ENCODE assay signal across 27 mouse cellular contexts in the genomic region with DNA sequence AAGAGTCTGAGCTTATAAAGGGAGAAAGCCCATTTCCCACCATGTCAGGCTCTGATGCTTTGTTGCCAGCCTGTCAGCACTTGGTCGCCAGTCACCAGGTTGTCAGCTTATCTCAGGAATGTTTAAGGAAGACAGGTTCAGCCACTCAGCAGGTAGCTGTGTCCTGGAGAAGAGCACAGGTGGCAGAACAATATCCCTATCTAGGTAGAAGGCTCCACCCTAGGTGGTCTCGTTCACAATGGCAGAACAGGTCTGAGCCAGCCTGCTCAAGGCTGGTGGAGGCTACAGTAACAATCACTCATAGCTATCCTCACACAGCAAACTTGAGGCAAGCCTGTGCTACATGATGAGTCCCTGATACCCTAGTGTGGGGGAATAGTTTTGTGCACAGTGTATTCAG. TPM values are rescaled to one million over a fixed set of nuclear protein-coding genes. Genes with fewer than 3 reads are reported as not detected.
A peak's percentile ranks its signal among the peaks of the same experiment; 100 is the strongest.
DNase-seq lines count a peak whose midpoint lies in the region; ATAC-seq lines count a peak whose summit lies in the region.
"Had no signal": no experiment of that assay in that cellular context is flagged by ENCODE, and none has a peak within 500 bp of the region (broad histone marks: within the 10 kb centered on the region; RNA-seq: fewer than 3 reads in every experiment).

No protein-coding gene starts in this region.

- H3K4me1 ChIP-seq in midbrain, embryonic 10.5 days, result no peaks in the 10 kb centered on the region
- H3K4me1 ChIP-seq in forebrain, embryonic 10.5 days, result no peaks in the 10 kb centered on the region

- peak; percentile 69 for DNase-seq in heart, adult 11 months
- no peak for DNase-seq in heart, postnatal 10 days
- DNase-seq in ES-CJ7 (ENCODE audit: low read depth, low spot score) (peak; percentile 31), R1 (ENCODE audit: low read depth, low spot score) (peak; percentile 55), ZHBTc4 (ENCODE audit: low read depth, low spot score) (peak; percentile 51)
- no peak for DNase-seq in midbrain, embryonic 10.5 days (ENCODE audit: low spot score)
- DNase-seq in forebrain, embryonic 10.5 days (ENCODE audit: extremely low spot score, low spot score), result no peak
- DNase-seq: adrenal gland, adult 2 months; adrenal gland, adult 8-10 months; adrenal gland, postnatal 10 days; adrenal gland, postnatal 14 days; adrenal gland, postnatal 25 days; adrenal gland, postnatal 36 days; B cell, adult 2 months; cerebellum, adult 11 months; cerebellum, adult 11-12 months; cerebellum, adult 18-20 months; cerebellum, adult 2 months; cerebellum, adult 8-10 months had no signal

- H3K36me3 ChIP-seq in midbrain, embryonic 10.5 days, result peaks cover 36% of the 10 kb centered on the region
- peaks cover 37% of the 10 kb centered on the region for H3K36me3 ChIP-seq in forebrain, embryonic 10.5 days (replicated peaks)
- H3K36me3 ChIP-seq: G1E had no signal

- 86% methylated on average over 2 of the region's 2 CpGs for WGBS in midbrain, embryonic 10.5 days
- WGBS in forebrain, embryonic 10.5 days, result 70% methylated on average over 2 of the region's 2 CpGs

- ATAC-seq in megakaryocyte-erythroid progenitor cell, adult 5-6 weeks (replicated peaks; ENCODE audit: low FRiP score, low TSS enrichment, poor library complexity, severe bottlenecking), result no peak
- ATAC-seq: activated CD4-positive, CD25-positive, alpha-beta regulatory T cell, adult 4 months; CD4-positive, CD25-positive, alpha-beta regulatory T cell, adult 4 months; Patski had no signal

- H3K9me3 ChIP-seq in midbrain, embryonic 10.5 days (replicated peaks), result peaks cover 12% of the 10 kb centered on the region
- H3K9me3 ChIP-seq in forebrain, embryonic 10.5 days, result peaks cover 20% of the 10 kb centered on the region
- H3K9me3 ChIP-seq: G1E had no signal

- no peaks in the 10 kb centered on the region for H3K27me3 ChIP-seq in midbrain, embryonic 10.5 days (ENCODE audit: low read depth, poor library complexity, severe bottlenecking)
- H3K27me3 ChIP-seq in forebrain, embryonic 10.5 days (ENCODE audit: poor library complexity, severe bottlenecking), result no peaks in the 10 kb centered on the region

- H3K27ac ChIP-seq in midbrain, embryonic 10.5 days (replicated peaks), result no peak overlapping the region
- H3K27ac ChIP-seq in forebrain, embryonic 10.5 days, result no peak overlapping the region

- H3K4me3 ChIP-seq in midbrain, embryonic 10.5 days, result no peak overlapping the region
- H3K4me3 ChIP-seq in forebrain, embryonic 10.5 days, result no peak overlapping the region

- intact Hi-C loops in heart, postnatal 10 days (cut with DNase I), result no loop called here

RNA-seq across cellular contexts. Expression of gene Zfp114, which starts 16.5 kb away (rescaled TPM):
- under 1 TPM; 0.12 to 0.19 TPM for total RNA-seq in heart, postnatal 10 days (2021)
- 5.2 and 5.4 TPM in 2 replicates for polyA plus RNA-seq in midbrain, embryonic 10.5 days (2016; fragmentation: Nextera tagmentation; extraction: Ambion mirVana)
- 1.5 and 2.2 TPM in 2 replicates for total RNA-seq in megakaryocyte-erythroid progenitor cell, adult 5-6 weeks (2014; fragmentation: Nextera tagmentation)
- total RNA-seq in megakaryocyte-erythroid progenitor cell, adult 5-6 weeks (2017), result 2.4 and 2.5 TPM in 2 replicates
- polyA plus RNA-seq in forebrain, embryonic 10.5 days (2016; fragmentation: Nextera tagmentation; extraction: Ambion mirVana), result 4.9 and 6.3 TPM in 2 replicates
- total RNA-seq: CH12.LX, MEL had no signal
- polyA plus RNA-seq: C2C12, G1E had no signal

RNA-seq across cellular contexts. Expression of gene Zfp111, which starts 19.9 kb away (rescaled TPM):
- 1 to 10 TPM; 4.7 to 9.8 TPM for total RNA-seq in heart, postnatal 10 days (2021)
- 10.7 and 10.9 TPM in 2 replicates for polyA plus RNA-seq in midbrain, embryonic 10.5 days (2016; fragmentation: Nextera tagmentation; extraction: Ambion mirVana)
- 1.0 and 4.6 TPM in 2 replicates for total RNA-seq in megakaryocyte-erythroid progenitor cell, adult 5-6 weeks (2014; fragmentation: Nextera tagmentation)
- 7.2 and 8.6 TPM in 2 replicates for total RNA-seq in megakaryocyte-erythroid progenitor cell, adult 5-6 weeks (2017)
- polyA plus RNA-seq in forebrain, embryonic 10.5 days (2016; fragmentation: Nextera tagmentation; extraction: Ambion mirVana), result 9.2 and 11.3 TPM in 2 replicates
- total RNA-seq: CH12.LX, MEL had no signal

RNA-seq across cellular contexts. Expression of gene Zfp109, which starts 46.0 kb away (rescaled TPM):
- total RNA-seq in heart, postnatal 10 days (2021), result 1 to 10 TPM; 1.3 to 2.1 TPM
- polyA plus RNA-seq in midbrain, embryonic 10.5 days (2016; fragmentation: Nextera tagmentation; extraction: Ambion mirVana), result 5.1 and 5.7 TPM in 2 replicates
- total RNA-seq in megakaryocyte-erythroid progenitor cell, adult 5-6 weeks (2014; fragmentation: Nextera tagmentation), result 2.3 and 6.2 TPM in 2 replicates
- total RNA-seq in megakaryocyte-erythroid progenitor cell, adult 5-6 weeks (2017), result 5.9 and 6.7 TPM in 2 replicates
- 5.4 and 7.1 TPM in 2 replicates for polyA plus RNA-seq in forebrain, embryonic 10.5 days (2016; fragmentation: Nextera tagmentation; extraction: Ambion mirVana)
- total RNA-seq: CH12.LX, MEL had no signal

RNA-seq across cellular contexts. Expression of gene Zfp235, which starts 57.4 kb away (rescaled TPM):
- total RNA-seq in heart, postnatal 10 days (2021), result 1 to 10 TPM; 4.6 to 6.0 TPM
- polyA plus RNA-seq in midbrain, embryonic 10.5 days (2016; fragmentation: Nextera tagmentation; extraction: Ambion mirVana), result 14.0 and 14.9 TPM in 2 replicates
- total RNA-seq in megakaryocyte-erythroid progenitor cell, adult 5-6 weeks (2014; fragmentation: Nextera tagmentation), result 8.0 and 8.2 TPM in 2 replicates
- 6.4 and 7.8 TPM in 2 replicates for total RNA-seq in megakaryocyte-erythroid progenitor cell, adult 5-6 weeks (2017)
- polyA plus RNA-seq in forebrain, embryonic 10.5 days (2016; fragmentation: Nextera tagmentation; extraction: Ambion mirVana), result 12.3 and 13.1 TPM in 2 replicates

Comparison
In these comparisons a context has a peak if more than half of its experiments do, and no peak if none do; other contexts are left out.
1. DNase-seq: peak in heart, adult 11 months (single experiment), ES-CJ7 (single experiment), R1 (single experiment) and ZHBTc4 (single experiment); none in heart, postnatal 10 days (0 of 2), midbrain, embryonic 10.5 days (single experiment) and forebrain, embryonic 10.5 days (single experiment).